Mouse (Mus musculus) hindlimb bud, embryonic 11.5 days (tissue): ENCODE results near the gene Gpr87.

Experiments used
- DNase-seq: peaks from one replicate; pipeline ENCODE4 v3.0.0-alpha.2; 2012; ENCODE audit warnings: low read depth, low spot score; ENCODE audit errors: extremely low spot score

The Gpr87 gene

GRCm38 (mm10) chr3:59191674-59192073 is 3.2 kb downstream of the Gpr87 start:
- no peak for DNase-seq

- no peak for DNase-seq
These were observed 7.6 kb downstream of the Gpr87 start for GRCm38 (mm10) chr3:59187336-59187735.

- DNase-seq = no peak
These were observed 9.2 kb downstream of the Gpr87 start for GRCm38 (mm10) chr3:59185662-59186061.

GRCm38 (mm10) chr3:59182129-59182528 is 12.8 kb downstream of the Gpr87 start:
- no peak for DNase-seq

GRCm38 (mm10) chr3:59181134-59181533 is 13.8 kb downstream of the Gpr87 start:
- DNase-seq = no peak

GRCm38 (mm10) chr3:59176871-59177270 is 18.0 kb downstream of the Gpr87 start:
- no peak for DNase-seq

- DNase-seq = peak; percentile 14
These were observed 19.7 kb downstream of the Gpr87 start for GRCm38 (mm10) chr3:59175234-59175633.

- no peak for DNase-seq
These were observed 20.3 kb downstream of the Gpr87 start for GRCm38 (mm10) chr3:59174426-59175154.

GRCm38 (mm10) chr3:59169921-59170627 is 24.8 kb downstream of the Gpr87 start:
- DNase-seq = no peak

- no peak for DNase-seq
These were observed 25.7 kb downstream of the Gpr87 start for GRCm38 (mm10) chr3:59169215-59169614.

GRCm38 (mm10) chr3:59168476-59168875 is 26.4 kb downstream of the Gpr87 start:
- no peak for DNase-seq

GRCm38 (mm10) chr3:59167417-59168054 is 27.4 kb downstream of the Gpr87 start:
- no peak for DNase-seq

GRCm38 (mm10) chr3:59160465-59160864 is 34.4 kb downstream of the Gpr87 start:
- no peak for DNase-seq

- DNase-seq = no peak
These were observed 37.9 kb downstream of the Gpr87 start for GRCm38 (mm10) chr3:59157048-59157447.

- no peak for DNase-seq
These were observed 39.5 kb downstream of the Gpr87 start for GRCm38 (mm10) chr3:59155404-59155803.

GRCm38 (mm10) chr3:59154888-59155287 is 40.0 kb downstream of the Gpr87 start:
- no peak for DNase-seq

- DNase-seq = no peak
These were observed 41.5 kb downstream of the Gpr87 start, which contains the start of gene P2ry14 for GRCm38 (mm10) chr3:59153424-59153823. TSS of gene P2ry14 (minus strand) at chr3:59153618.

GRCm38 (mm10) chr3:59150624-59151023 is 44.3 kb downstream of the Gpr87 start:
- DNase-seq = no peak

- DNase-seq = no peak
These were observed 45.3 kb downstream of the Gpr87 start for GRCm38 (mm10) chr3:59149646-59150045.

GRCm38 (mm10) chr3:59145194-59145593 is 49.7 kb downstream of the Gpr87 start:
- no peak for DNase-seq

GRCm38 (mm10) chr3:59141507-59142305 is 53.2 kb downstream of the Gpr87 start:
- DNase-seq = no peak
